Mouse (Mus musculus): ENCODE data around the gene Ndc1. TPM values are rescaled to one million over a fixed set of nuclear protein-coding genes. Genes with fewer than 3 reads are reported as not detected.

The Ndc1 gene
- polyA plus RNA-seq, 1 experiment from 2014 or later: 48.9 TPM

DNA sequence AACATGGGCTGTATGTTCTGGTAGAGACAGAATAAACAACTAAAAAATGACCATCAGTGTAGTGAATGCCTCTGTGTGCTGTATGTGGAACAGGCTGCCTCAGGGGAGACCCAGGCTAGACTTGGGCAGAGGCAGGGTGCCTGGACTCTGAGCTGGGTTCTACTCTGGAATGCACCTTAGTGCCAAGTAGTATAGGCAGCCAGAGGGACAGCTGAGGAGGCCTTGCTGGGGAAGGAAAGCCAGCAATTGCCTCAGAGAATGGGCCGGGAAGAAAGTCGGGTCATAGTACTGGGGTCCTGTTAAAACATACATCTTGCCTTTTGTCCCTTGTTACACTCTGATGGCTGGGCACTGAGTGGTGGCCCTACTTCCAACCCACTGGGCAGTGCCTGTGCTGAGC, 91.9 kb downstream of the Ndc1 start:
- Histone ChIP-seq H3K4me2 (replicated peaks; ENCODE audit: low read depth, low read length) (no peak overlapping the region), H3K9ac (ENCODE audit: low read depth, low read length) (no peak overlapping the region), H3K27me3 (ENCODE audit: control insufficient read depth, insufficient read depth, low read length) (peaks cover 3% of the 10 kb centered on the region; the same call in 1 of the 2 replicates), H3K36me3 (ENCODE audit: control insufficient read depth, insufficient read depth, low read length) (no peaks in the 10 kb centered on the region), H3K4me1 (ENCODE audit: control insufficient read depth, insufficient read depth, low read length) (0 out of 2 replicates have a peak, but pooled peaks cover 3% of the 10 kb centered on the region), H3K4me3 (ENCODE audit: low read length) (no peak overlapping the region), H3K9me3 (ENCODE audit: control insufficient read depth, low read length) (no peaks in the 10 kb centered on the region), H3K27ac (ENCODE audit: low read depth, low read length) (no peak overlapping the region)
- WGBS: 75% methylated on average over 2 of the region's 2 CpGs
- no peak for ATAC-seq (ENCODE audit: low FRiP score, low TSS enrichment)

DNA sequence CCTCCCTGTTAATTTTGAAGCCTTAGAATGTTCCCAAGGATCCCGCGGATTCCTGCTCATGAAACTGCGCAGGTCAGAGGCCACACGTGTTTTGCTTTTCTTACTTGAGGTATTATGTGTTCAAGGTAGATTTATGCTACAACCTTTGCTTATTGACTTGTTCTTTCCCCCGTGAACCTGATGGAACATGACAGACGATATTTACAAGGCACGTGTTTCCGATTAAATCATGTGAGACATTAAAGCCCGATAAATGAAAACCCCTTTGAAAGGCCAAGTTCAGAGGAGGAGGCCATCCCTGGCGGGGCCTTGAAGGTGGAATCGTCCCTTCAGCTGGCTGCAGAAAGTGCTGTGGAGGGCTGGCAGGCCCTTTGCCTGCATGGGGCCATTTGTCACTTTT, 92.9 kb downstream of the Ndc1 start:
- 54% methylated on average over 11 of the region's 11 CpGs for WGBS
- H3K9me3 ChIP-seq (ENCODE audit: control insufficient read depth, low read length): no peaks in the 10 kb centered on the region
- H3K4me1 ChIP-seq (ENCODE audit: control insufficient read depth, insufficient read depth, low read length): 0 out of 2 replicates have a peak, but pooled peaks cover 3% of the 10 kb centered on the region
- peaks cover 3% of the 10 kb centered on the region; the same call in 1 of the 2 replicates for H3K27me3 ChIP-seq (ENCODE audit: control insufficient read depth, insufficient read depth, low read length)
- H3K9ac ChIP-seq (ENCODE audit: low read depth, low read length): no peak overlapping the region
- ATAC-seq (ENCODE audit: low FRiP score, low TSS enrichment): no peak
- no peak overlapping the region for H3K27ac ChIP-seq (ENCODE audit: low read depth, low read length)
- H3K36me3 ChIP-seq (ENCODE audit: control insufficient read depth, insufficient read depth, low read length): no peaks in the 10 kb centered on the region
- no peak overlapping the region for H3K4me3 ChIP-seq (ENCODE audit: low read length)
- H3K4me2 ChIP-seq (replicated peaks; ENCODE audit: low read depth, low read length): no peak overlapping the region

Small RNAs within 50 kb of the gene (microRNA-seq; reads per million reads assigned to microRNA genes)
- gene Gm24804: not detected

Other genes starting within 250 kb of the Ndc1 start
- 345 and 420 TPM in 2 replicates for gene Tmem59, start 189.4 kb upstream of the Ndc1 start, polyA plus RNA-seq (2014; fragmentation: Nextera tagmentation; extraction: Ambion mirVana)
- gene Tceanc2, start 188.7 kb upstream of the Ndc1 start, polyA plus RNA-seq (2014; fragmentation: Nextera tagmentation; extraction: Ambion mirVana): 31.7 and 39.3 TPM in 2 replicates
- gene Ldlrad1, start 158.6 kb upstream of the Ndc1 start, polyA plus RNA-seq (2014; fragmentation: Nextera tagmentation; extraction: Ambion mirVana): not detected in 2 replicates
- 101 and 113 TPM in 2 replicates for gene Lrrc42, start 114.3 kb upstream of the Ndc1 start, polyA plus RNA-seq (2014; fragmentation: Nextera tagmentation; extraction: Ambion mirVana)
- gene Hspb11, start 114.2 kb upstream of the Ndc1 start, polyA plus RNA-seq (2014; fragmentation: Nextera tagmentation; extraction: Ambion mirVana): 39.6 and 56.6 TPM in 2 replicates
- gene Dio1, start 60.6 kb upstream of the Ndc1 start, polyA plus RNA-seq (2014; fragmentation: Nextera tagmentation; extraction: Ambion mirVana): 0.38 TPM in 1 of 2 replicates, not detected in the other
- gene Yipf1, start 53.4 kb upstream of the Ndc1 start, polyA plus RNA-seq (2014; fragmentation: Nextera tagmentation; extraction: Ambion mirVana): 44.6 and 51.4 TPM in 2 replicates
- gene Glis1, start 66.8 kb downstream of the Ndc1 start, polyA plus RNA-seq (2014; fragmentation: Nextera tagmentation; extraction: Ambion mirVana): 4.0 and 4.3 TPM in 2 replicates

Measured in kidney, embryonic 14.5 days (tissue).